Mouse (Mus musculus) kidney, adult 11 months (tissue): ENCODE measurements at regions not wholly inside any gene's neighbourhood (a gene's known extent, or its start where the extent isn't known, plus 50 kb on each side); places are given as distances from the start of the nearest gene placed in this dataset.

ENCODE experiments used
- DNase-seq: peaks from one replicate; pipeline ENCODE4 v3.0.0; 2022

DNA sequence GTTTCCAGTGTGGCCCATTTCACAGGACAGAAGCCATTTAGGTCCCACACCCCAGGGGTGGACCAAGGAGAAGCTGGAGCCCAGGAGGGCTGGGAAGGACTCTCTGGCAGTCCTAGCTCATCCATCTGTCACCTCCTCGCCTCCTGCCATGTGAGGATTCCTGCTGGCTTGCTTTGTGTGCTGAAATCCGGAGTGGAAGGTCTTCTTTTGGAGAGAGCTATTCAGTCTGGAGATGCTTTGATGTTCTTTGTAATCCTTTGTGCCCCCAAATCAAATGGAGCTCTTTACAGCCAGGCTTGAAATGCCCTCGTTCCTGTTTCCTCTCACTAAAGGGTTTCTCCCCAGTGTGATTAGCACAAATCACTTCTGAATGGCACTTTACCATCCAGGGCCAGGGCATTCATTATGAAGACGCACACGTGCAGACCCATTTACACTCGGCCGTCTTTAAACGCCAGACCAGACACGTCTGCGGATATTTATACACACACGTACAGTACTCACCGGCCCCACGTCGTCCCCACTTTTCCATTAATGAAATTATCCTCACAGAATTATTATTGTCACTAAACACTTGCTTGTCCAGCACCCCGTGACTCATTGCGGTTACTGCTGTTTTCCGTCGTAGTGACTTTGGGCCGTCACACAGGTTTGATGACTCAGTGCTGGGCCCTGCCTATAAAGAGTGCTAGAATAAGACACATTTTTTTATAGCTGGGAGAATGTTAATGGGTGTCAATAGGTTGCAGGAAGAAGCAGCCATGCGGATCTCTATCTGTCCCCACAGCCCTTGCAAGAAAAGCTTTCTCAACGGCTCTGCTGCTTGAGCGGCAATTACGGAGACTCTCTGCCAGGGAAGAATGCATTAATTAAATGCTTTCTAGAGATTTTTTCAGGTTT is 356.0 kb upstream of the Kcnab2 start:
- no peak for DNase-seq

DNA sequence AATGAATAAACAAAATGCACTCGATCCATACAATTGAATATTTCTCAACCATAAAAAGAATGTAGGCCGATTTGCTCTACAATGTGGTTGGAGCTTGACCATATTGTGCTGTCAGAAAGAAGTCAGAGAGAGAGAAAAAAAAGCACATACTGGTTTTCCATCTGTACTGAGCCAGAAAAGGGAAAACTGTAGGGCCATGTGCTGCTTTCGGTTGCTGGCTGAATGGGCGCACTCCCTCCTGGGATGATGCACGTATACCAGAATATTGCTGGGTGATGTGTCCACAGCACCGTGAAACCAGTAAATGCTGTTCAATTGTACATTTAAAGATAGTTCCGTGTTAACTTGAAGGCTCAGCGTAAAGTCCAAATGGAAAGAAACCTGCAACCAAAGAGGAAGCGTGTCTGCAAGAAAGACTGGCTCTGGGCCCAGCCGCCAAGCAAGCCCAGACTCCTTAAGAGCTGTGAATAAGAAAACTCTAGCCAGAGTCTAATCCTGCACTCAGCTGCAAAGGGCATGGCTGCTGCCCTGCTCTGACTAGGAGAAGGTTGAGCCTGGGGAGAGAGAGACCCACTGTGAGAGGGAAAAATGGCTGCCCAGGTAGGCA is 355.2 kb upstream of the Kcnab2 start:
- no peak for DNase-seq

DNA sequence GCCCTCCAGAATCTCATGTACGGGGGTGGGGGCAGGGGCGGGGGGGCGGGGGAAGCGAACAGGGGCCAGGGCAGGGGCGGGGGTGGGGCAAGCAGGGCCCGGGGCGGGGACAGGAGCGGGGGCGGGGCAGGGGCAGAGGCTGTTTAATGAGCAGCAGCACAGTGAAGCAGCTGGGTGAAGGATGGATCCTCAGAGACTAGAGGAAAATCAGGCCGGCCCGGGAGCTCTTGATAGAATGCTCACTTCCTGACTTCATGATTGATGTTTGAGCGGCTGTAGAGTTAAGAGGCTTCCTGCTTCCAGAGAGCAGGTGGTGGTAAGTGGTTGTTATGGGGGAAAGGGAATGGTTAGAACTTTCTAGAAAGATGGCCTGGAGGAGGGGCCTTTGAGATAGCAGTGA is 347.5 kb upstream of the Kcnab2 start:
- no peak for DNase-seq

DNA sequence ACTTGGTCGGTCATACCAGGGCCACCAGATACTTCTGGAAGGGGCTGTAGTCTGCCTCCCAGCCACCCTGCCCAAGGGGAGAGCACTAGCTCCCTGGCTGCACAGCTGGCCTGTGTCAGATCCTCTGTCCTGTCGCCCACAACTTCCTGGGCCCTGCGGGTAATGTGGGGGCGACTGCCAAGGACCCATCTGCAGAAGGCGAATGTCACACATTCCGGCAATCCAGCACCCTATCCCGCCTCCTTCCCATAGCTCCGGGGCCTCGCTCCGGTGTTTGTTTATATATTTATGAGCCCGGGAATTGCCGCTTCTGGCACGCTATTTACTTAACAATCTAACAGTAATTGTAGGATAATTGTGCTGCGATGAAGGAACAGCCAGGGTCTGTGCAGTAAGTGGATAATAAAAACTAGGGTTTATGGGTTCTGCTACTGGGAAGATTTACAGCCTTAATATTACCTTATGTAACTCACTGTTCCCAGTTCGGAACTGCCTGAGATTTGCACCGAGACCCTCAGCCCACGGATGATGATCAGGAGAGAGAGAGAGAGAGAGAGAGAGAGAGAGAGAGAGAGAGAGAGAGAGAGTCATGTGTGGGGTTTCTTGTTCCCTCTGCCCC is 338.6 kb upstream of the Kcnab2 start:
- no peak for DNase-seq

DNA sequence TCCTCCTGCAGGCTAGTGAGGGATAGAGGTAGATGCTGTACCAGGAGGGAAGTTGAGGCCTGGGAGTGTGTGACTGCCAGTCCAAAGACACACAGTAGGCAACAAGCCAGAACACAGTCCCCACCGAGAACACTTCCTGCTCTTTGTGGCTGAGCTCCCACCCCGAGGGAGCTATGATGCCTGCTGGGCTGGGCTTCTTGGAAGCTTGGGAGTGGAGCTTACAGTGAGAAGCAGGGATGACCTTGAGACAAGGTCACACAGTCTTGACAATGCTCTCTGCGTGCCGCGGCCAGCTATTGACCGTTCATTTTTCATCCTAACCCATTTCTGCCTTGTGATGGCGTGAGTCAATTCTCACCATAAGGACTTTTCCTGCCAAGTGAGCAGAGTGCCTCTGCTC is 328.9 kb upstream of the Kcnab2 start:
- DNase-seq, result no peak

DNA sequence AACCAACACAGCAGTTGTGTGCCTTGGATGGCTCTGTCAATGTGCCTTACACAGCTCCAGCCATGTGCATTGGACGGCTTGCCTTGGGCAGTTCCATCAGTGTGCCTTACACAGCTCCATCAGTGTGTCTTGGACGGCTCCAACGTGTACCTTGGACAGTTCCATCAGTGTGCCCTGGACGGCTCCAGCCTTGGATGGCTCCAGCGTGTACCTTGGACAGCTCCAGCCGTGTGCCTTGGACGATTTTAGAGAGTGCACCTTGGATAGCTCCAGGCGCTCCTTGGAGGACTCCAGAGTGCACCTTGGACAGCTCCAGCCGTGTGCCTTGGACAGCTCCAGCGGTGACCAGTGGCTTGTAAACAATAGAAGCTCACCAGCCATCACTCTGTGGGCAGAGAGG is 321.7 kb upstream of the Kcnab2 start:
- DNase-seq, result peak; percentile 39

DNA sequence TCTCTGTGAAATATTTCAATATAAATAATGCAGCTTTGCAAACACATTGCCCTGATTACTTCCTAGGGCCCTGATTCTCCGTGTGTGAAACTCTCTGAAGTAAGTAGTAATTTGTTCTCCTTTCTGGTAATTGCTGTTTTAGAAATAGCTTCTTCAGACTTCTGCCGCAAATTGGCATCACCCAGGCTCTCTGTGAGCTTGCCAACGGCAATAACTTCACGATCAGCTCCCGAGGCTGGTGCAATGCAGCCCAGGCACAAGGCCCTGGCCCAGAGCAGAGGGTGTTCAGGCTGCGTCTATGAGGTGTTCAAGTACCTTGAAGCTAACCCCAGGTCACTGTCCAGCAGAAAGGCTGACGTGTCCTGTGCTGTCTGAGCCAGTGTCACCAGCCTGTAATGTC is 310.8 kb upstream of the Kcnab2 start:
- DNase-seq, result no peak

DNA sequence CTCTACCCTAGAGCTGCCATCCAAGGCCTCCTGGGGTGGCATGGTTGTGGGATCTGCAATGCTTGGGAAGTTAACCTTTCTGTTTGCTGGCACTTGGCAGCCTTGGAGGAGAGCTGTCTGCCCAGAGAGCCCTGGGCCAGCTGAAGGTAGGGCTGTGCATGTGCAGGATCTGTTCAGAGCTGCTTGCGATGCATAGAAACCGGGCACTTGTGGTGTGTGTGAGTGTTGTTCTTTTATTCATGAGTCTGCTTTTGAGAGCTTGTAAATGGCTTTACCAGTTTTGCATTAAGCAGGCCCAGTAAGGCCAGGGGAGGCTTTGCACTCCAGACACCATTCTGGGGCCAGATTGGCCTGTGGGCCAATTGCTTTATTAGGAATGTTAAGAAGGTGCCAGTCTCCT is 307.3 kb upstream of the Kcnab2 start:
- no peak for DNase-seq

DNA sequence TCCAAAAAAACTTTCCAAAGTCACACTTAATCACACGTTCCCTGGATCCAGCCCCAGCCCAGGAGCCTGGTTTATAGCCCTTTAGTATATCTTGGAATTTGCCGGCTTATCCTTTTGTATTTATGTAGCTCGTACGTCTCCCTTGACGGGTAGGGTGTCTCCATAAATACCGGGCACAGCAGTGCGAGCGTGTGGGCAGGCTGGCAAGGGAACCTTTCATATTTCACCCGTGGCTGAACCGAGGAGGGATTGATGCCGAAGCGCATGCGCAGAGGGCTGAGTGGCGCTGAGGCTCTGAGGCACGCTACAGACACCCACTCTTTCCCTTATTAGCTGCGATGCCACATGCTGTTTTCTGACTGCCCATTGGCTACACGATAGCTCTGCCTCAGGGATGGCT is 301.9 kb upstream of the Kcnab2 start:
- DNase-seq, result no peak

DNA sequence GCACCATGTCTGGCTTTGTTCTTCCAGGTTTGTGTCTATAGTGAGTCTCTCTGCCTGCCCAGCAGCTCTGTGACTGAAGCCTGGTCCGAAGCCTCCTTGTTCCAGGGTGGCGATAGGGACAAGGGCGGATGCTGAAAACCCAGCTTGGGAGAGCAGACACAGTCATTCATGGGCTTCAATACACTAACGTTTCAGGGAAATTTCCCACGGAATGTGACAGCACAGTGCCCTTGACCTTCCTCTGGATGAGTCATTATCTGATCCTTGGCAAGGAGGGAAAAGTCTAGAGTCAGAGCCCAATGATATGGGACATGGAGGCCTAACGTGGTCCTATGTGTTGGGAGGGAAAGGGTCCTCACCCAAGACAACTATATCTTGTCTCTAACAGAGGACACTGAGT is 298.1 kb upstream of the Kcnab2 start:
- no peak for DNase-seq

DNA sequence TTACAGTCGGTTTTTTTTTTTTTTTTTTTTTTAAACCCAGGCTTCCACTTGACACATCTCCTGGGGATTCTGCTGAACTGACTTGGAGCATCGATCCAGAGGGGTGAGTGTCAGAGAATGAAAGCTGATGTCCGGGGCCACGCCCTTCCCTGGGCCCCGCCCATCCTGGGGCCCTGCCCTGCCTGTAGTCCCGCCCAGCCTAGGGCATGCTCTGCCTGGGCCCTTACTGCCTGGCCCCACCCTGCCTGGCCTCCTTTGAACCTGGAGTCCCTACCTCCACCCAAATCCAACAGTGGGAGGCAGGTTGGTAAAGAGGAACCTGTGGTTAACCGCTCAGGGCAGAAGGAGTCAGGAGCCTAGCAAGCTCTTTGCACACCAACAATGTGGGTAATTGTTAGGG is 293.7 kb upstream of the Kcnab2 start:
- no peak for DNase-seq

DNA sequence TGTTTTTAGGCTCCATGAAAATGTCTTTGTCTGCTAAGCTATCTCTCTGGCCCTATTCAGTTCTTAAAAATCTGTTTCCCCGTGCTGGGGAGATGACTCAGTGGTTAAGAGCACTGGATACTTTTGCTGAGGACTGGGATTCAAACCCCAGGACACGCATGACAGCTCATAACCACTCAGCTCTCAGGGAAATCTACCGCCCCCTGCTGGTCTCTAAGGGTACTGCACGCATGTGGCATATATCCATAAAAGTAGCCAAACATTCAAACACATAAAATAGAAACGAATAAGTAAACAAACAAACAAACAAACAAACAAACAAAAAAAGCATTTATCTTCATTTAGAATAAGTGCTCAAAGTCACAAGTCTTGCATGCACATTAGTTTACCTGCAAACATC is 289.7 kb upstream of the Kcnab2 start:
- DNase-seq, result no peak

DNA sequence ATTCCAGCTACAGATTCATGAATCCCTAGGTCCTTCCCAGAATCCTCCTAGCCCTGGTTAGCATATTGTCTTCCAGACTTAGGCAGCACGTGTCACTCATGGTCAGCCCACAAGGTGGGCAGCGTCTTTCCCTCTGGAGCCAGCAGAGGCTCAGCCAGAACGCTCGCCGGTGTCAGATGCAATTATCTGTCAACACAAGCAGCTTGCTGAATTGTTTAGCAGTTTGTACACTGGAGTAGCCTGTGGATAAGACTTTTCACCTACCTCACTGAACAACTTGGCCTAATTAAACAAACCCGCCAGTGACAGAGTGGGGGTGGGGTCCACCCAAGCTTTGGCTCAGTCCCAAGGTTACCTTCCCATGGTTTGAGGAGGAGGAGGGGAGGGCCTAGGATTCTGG is 285.4 kb upstream of the Kcnab2 start:
- no peak for DNase-seq

DNA sequence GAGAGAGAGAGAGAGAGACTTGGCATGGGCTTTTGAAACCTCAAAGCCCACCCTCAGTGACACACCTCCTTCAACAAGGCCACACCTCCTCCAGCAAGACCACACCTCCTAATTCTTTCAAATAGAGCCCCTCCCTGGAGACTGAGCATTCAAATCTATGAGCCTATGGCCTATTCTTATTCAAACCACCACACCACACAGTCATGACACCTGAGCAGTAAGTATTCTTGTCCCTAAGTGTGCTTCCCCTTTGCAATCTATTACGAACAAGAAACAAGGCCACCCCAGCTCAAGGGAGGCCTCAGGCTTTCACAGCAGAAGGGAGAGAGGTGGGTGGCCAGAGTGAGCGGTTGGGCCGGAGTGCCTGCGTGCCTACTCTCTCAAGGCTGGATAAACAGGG is 284.9 kb upstream of the Kcnab2 start:
- DNase-seq, result no peak

DNA sequence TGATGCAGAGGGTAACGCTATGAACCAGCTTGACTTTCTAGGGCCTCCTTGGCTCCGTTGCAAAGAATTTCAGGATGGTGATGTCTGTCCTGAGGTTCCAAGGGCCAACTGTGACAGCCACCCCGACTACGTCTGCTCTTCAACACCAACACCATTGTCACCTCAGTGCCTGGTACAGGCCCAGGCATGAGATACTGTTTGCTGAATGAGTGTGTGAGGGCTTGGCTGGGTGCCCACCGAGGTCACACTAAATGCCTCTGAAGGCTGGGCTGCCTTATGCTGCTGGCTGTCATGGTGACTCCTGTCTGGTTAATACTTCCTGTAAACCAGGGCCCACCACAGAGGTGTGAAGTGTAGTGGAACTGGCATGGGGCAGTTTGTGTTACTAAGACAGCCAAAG is 279.5 kb upstream of the Kcnab2 start:
- no peak for DNase-seq

DNA sequence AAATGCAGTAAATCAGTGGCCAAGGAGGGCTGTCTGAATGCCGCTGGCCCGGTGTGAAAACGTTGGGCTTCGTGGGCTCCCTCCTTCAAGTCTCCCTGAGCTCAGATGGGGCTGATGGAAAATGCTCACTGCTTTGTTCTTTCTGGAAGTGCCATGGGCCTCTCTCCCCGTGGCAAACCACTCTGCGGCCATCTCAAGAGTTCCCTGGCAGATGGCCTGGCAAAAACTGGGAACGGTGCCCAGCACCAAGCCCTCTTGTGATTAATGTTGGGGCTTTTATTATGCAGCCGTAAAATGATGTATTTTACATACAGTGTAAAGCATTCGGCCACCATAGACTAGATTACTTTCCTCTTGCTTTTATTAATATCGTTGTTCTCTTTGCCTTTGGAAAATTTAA is 278.9 kb upstream of the Kcnab2 start:
- no peak for DNase-seq

DNA sequence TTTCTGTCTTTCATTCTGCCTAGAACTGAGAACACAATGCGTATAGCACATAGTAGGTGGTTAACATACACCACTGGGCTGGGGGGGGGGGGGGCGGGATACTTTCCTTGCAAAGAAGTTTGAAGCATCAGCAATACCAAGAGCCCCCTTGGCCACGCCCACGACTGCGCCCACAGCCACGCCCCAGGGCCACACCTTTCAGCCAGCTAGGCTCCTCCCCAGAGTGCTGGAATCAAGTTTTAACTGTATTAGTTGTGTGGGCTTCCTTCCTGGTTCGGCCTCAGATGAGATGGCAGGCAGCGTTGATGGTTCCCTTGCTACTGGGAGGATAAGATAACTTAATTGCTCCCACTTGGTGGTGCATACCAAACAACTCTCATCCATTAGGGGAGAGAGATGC is 278.1 kb upstream of the Kcnab2 start:
- DNase-seq, result no peak

DNA sequence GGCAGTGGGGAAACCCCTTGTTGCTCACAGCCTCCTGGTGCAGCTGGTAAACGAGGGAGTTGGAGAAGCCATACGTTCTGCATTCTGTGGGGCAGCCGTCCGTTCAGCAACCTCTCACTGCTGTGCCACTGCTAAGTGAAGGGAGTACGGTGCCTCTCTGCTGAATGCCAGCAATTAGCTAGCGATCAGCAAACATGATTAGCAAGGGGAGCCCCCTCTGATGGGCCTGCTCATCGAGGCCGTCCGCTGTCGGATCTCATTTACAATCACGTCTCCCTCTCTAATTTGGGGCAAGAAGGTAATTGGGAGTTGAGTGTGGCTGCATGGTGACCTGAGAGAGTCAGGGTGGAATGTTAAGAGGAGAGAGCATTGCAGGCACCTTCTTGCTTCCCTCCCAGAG is 266.7 kb upstream of the Kcnab2 start:
- DNase-seq, result no peak

DNA sequence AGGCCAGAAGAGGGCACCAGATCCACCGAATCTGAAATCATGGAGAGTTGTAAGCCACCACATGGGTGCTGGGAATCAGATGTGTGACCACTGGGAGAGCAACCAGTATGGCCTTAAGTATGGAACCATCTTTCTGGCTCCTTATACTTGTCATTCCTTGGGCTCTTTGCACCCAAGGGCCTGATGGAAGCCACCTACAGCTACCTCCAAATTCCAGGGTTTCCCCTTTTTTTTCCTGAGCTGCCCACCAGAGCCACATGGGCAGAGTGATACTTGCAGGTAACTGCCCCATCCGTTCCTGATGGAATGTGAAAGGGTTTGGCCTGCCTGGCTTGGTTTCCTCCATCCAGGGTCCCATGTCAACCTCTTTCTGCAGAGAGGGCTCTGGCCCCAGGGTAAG is 255.3 kb upstream of the Kcnab2 start:
- DNase-seq, result no peak

DNA sequence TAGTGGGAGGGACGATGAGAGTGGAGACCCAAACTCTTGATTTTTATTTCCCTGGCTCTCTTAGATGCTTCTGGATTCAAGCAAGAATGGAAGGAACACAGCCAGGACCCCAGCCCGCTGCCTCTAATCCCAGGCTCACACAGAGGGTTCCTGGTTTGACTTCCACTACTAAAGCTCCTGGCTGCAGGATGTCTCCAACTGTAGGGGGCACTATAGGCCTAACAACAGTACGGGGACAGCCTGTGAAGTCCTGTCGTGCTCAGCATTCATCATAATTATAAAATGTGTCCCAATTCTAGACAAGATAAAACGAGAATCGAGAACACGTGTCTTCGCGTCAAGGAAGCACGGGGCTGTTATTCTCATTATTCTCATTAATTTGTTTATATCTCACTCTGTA is 254.3 kb upstream of the Kcnab2 start:
- no peak for DNase-seq

DNA sequence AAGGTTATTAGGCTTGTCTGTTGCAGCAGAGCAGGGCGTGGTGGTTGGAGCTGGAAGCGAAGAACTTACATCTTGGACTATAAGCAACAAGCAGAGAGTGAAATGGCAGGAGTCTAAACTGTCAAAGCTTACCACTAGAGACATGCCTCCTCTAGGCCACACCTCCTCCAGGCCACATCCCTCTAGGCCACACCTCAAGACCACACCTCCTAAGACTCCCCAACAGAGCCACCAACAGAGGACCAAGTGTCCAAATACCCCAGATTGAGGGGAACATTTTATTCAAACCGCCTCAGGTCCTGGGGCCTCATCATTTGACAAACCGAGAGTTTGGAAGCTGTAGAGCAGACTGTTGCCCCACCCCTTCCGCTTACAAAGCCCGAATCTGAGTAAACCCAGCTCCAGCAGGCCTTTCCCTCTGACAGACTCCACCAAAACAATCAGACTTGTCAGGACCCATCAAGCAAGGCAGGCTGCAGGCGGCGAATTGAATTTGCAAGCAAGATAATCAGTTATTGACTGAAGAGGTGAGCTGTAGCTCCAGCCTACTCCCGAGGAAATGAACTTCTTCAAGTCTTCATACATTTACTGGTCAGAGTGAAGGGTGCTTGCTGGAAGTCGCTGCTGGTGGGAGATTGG is 253.5 kb upstream of the Kcnab2 start:
- no peak for DNase-seq

DNA sequence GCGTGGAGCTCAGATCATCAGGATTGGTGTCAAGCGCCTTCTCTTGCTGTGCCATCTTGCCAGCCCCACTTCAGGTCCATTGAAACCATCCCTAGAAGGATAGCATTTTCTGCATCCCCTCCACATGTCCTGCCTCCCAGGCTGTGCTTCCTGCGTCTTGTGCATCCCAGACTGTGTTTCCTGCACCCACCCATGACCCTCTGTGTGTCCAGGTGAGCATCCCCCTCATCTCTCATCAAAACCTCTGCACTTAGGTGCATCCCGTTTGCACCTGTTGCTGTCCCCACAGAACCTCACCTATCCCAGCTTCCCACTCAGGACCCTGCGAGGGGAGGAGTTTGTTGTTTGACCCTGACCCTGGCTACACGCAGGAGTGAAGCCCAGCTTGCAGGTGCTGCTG is 251.8 kb upstream of the Kcnab2 start:
- no peak for DNase-seq

DNA sequence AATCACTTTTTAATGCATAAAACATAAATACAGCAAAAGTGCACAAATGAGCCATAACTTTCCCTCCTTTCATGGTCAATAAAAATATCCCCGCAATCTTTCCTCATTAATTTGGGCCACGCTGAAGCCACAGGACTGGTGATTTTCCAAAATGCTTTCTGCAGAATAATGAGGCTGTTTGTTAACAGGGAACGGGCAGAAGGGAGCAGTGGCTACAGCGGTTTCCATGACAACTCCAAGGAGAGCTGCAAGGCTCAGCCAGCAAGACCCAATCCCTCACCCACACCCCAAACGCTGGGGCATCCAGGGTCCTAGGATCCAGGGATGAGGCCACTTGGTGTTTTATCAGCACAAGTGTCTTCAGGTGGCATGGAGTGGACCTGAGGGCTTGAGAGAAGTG is 248.2 kb upstream of the Kcnab2 start:
- DNase-seq, result no peak

DNA sequence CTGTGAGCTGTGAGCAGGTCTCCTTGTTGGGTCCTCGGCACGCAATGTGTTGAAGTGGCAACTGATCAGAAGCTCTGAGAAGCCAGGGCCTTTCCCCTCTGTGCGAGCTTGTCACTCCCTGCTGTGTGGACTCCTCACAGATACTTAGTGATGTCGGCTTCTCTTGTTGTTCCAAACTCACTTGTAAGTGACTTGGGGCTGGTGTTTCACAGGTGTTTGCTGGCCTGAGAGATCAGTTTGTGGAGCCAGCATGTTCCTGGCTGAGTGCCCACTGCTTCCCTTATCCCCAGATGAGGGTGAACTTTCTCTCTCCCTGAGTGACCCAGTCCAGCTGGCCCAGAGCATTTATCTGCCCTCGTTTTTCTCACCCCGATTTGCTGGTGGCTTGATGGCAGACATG is 247.8 kb upstream of the Kcnab2 start:
- no peak for DNase-seq
